Mouse (Mus musculus): Measurements from ENCODE around the gene Bbs5. TPM values are rescaled to one million over a fixed set of nuclear protein-coding genes. Genes with fewer than 3 reads are reported as not detected.

Gene Bbs5
- polyA plus RNA-seq, 1 experiment from 2014 or later = 3.9 TPM

DNA sequence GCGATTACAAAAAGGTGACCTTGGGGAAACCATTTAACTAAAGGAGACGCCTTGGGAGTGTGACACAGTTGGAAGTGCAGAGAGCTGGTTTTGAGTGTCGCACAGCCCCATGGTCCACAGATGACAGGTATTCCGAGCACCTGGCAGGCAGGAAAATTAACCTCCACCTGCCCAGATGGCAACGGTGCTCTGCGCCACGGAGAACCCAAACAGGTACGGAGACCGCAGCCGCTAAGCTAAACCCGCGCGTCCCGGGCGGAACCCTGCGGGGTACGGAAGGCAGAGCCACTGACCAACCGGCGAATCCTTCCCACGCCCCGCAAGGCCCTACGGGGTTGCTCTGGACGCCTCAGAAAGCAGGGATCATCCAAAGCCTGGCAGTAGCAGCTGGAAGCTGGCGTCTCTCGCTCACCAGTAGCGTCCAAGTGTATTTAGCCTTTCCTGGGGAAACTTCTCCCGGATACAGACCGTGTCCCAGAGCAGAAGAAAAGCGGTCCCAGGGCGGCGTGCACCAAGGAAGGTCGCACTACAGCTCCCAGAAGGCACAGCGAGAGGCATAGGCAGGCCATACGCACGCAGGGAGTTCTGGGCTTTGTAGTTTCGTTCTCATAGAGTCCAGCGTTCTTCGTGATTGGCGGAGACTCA, 66.1 kb downstream of the Bbs5 start, which contains the start of gene Fastkd1:
Gene Fastkd1 (minus strand): TSS at position 536 of the 645 bp plus-strand sequence.
- H3K9ac ChIP-seq (replicated peaks) = peak within 1 kb of the TSS; percentile 84
- peak; percentile 86 for DNase-seq
- H3K4me3 ChIP-seq (ENCODE audit: low read depth, low read length) = peak within 1 kb of the TSS; percentile 86
- no peaks in the 10 kb centered on the region for H3K27me3 ChIP-seq (ENCODE audit: insufficient read depth, low read length)
- no peaks in the 10 kb centered on the region for H3K9me3 ChIP-seq (ENCODE audit: low read length)
- peaks cover 2% of the 10 kb centered on the region; the same call in 1 of the 2 replicates for H3K4me1 ChIP-seq (ENCODE audit: insufficient read depth)
- WGBS (ENCODE audit: insufficient replicate concordance) = under 1% methylated on average over 39 of the region's 39 CpGs
- peak; percentile 99 for ATAC-seq
- H3K27ac ChIP-seq (ENCODE audit: low read depth) = peak within 1 kb of the TSS; percentile 87
- H3K4me2 ChIP-seq (ENCODE audit: low read depth, low read length) = peak within 1 kb of the TSS; percentile 99
- no peak for TF ChIP-seq EP300 (IDR thresholded peaks at IDR 0.05; ENCODE audit: low read depth)
- no peak for TF ChIP-seq CTCF (IDR thresholded peaks at IDR 0.05; ENCODE audit: low read depth)
- H3K36me3 ChIP-seq (replicated peaks; ENCODE audit: insufficient read depth, low read length) = peaks cover 5% of the 10 kb centered on the region; the same call in 1 of the 2 replicates

DNA sequence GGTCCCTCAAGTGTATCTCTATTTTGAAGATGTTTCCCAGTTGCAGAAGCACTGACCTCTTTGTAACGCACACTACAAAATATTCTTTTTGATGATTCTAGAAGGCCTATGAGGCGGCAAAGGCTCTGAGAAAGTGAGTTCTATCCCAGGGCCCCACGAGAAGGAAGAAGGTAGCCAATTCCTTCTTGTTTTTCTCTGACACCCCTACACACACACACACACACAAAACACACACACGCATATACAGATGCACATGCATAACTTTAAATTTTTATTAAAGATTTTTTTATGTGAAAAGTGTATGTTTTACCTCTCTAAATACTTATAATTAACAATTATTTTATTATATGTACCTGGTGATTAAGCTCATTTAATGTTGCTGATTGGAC, 66.6 kb downstream of the Bbs5 start:
- 22% methylated on average over 4 of the region's 4 CpGs for WGBS (ENCODE audit: insufficient replicate concordance)
- no peak for DNase-seq
- Histone ChIP-seq H3K4me3 (ENCODE audit: low read depth, low read length) (peak overlapping the region; percentile 86), H3K27ac (ENCODE audit: low read depth) (no peak overlapping the region), H3K27me3 (ENCODE audit: insufficient read depth, low read length) (no peaks in the 10 kb centered on the region), H3K9me3 (ENCODE audit: low read length) (no peaks in the 10 kb centered on the region), H3K36me3 (replicated peaks; ENCODE audit: insufficient read depth, low read length) (peaks cover 5% of the 10 kb centered on the region; the same call in 1 of the 2 replicates), H3K4me2 (ENCODE audit: low read depth, low read length) (peak overlapping the region; percentile 99), H3K9ac (replicated peaks) (no peak overlapping the region), H3K4me1 (ENCODE audit: insufficient read depth) (peaks cover 2% of the 10 kb centered on the region; the same call in 1 of the 2 replicates)
- ATAC-seq = no peak
- TF ChIP-seq CTCF (IDR thresholded peaks at IDR 0.05; ENCODE audit: low read depth) = no peak
- no peak for TF ChIP-seq EP300 (IDR thresholded peaks at IDR 0.05; ENCODE audit: low read depth)

DNA sequence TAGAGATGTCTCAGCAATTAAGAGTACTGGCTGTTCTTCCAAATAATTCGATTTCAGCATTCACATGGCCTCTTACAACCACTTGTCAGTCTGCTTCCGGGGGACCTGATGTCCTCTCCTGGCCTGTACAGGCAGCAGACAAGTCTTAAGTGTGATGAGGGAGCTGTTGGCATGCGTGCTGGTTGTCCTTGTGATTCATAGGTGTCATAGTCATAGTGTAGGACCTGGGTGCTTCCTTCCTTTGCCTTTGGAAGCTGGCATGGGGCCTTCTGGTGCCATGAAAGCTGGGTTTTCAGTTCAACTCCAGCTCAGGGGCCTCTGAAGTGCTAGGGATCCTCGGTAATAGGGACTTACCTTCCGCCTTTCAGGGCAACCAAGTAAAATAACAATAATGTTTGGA, 67.2 kb downstream of the Bbs5 start:
- Histone ChIP-seq H3K27ac (ENCODE audit: low read depth) (no peak overlapping the region), H3K4me1 (ENCODE audit: insufficient read depth) (peaks cover 2% of the 10 kb centered on the region; the same call in 1 of the 2 replicates), H3K36me3 (replicated peaks; ENCODE audit: insufficient read depth, low read length) (peaks cover 5% of the 10 kb centered on the region; the same call in 1 of the 2 replicates), H3K9me3 (ENCODE audit: low read length) (no peaks in the 10 kb centered on the region), H3K4me3 (ENCODE audit: low read depth, low read length) (no peak overlapping the region), H3K27me3 (ENCODE audit: insufficient read depth, low read length) (no peaks in the 10 kb centered on the region), H3K4me2 (ENCODE audit: low read depth, low read length) (no peak overlapping the region), H3K9ac (replicated peaks) (no peak overlapping the region)
- ATAC-seq (no peak), DNase-seq (no peak)
- no peak for TF ChIP-seq CTCF (IDR thresholded peaks at IDR 0.05; ENCODE audit: low read depth)
- no peak for TF ChIP-seq EP300 (IDR thresholded peaks at IDR 0.05; ENCODE audit: low read depth)
- 66% methylated on average over 5 of the region's 5 CpGs for WGBS (ENCODE audit: insufficient replicate concordance)

DNA sequence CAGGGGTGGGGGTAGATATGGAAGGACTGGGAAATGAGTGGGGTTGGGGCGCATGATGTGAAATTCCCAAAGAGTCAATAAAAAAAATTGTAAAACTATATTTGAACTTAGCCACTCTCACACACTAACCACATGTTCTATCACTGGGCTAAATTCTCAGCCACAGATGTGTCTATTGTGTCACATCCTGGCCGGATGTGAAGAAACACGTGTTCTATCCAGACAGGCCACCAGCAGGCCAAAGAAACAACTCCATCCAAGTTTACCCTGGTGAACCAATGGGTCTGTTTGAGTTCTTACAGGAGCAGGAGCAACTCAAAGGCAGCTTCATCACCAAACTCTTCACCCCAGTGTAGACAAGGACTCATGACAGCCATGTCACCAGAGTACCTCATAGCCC, 69.5 kb downstream of the Bbs5 start:
- Histone ChIP-seq H3K9me3 (ENCODE audit: low read length) (no peaks in the 10 kb centered on the region), H3K9ac (replicated peaks) (no peak overlapping the region), H3K27ac (ENCODE audit: low read depth) (no peak overlapping the region), H3K4me2 (ENCODE audit: low read depth, low read length) (no peak overlapping the region), H3K27me3 (ENCODE audit: insufficient read depth, low read length) (no peaks in the 10 kb centered on the region), H3K36me3 (replicated peaks; ENCODE audit: insufficient read depth, low read length) (no peaks in the 10 kb centered on the region), H3K4me1 (ENCODE audit: insufficient read depth) (peaks cover 2% of the 10 kb centered on the region; the same call in 1 of the 2 replicates), H3K4me3 (ENCODE audit: low read depth, low read length) (no peak overlapping the region)
- TF ChIP-seq CTCF (IDR thresholded peaks at IDR 0.05; ENCODE audit: low read depth) (no peak), EP300 (IDR thresholded peaks at IDR 0.05; ENCODE audit: low read depth) (no peak)
- ATAC-seq (no peak), DNase-seq (peak; percentile 26)
- WGBS (ENCODE audit: insufficient replicate concordance) = 45% methylated on average over 3 of the region's 3 CpGs

Other genes with a start within 250 kb of the Bbs5 start
- gene Lrp2, start 61.1 kb upstream of the Bbs5 start, polyA plus RNA-seq (2015; fragmentation: Nextera tagmentation; extraction: Ambion mirVana) = 0.02 and 0.05 TPM in 2 replicates
- gene Klhl41, start 22.9 kb downstream of the Bbs5 start, polyA plus RNA-seq (2015; fragmentation: Nextera tagmentation; extraction: Ambion mirVana) = 0.11 and 0.54 TPM in 2 replicates
- gene Fastkd1, start 66.3 kb downstream of the Bbs5 start, polyA plus RNA-seq (2015; fragmentation: Nextera tagmentation; extraction: Ambion mirVana) = 6.3 and 6.6 TPM in 2 replicates
- 55.8 and 59.6 TPM in 2 replicates for gene Ppig, start 75.4 kb downstream of the Bbs5 start, polyA plus RNA-seq (2015; fragmentation: Nextera tagmentation; extraction: Ambion mirVana)
- 0.29 and 0.30 TPM in 2 replicates for gene Ccdc173, start 142.4 kb downstream of the Bbs5 start, polyA plus RNA-seq (2015; fragmentation: Nextera tagmentation; extraction: Ambion mirVana)
- gene Phospho2, start 142.5 kb downstream of the Bbs5 start, polyA plus RNA-seq (2015; fragmentation: Nextera tagmentation; extraction: Ambion mirVana) = 13.0 and 13.5 TPM in 2 replicates
- 3.9 and 5.6 TPM in 2 replicates for gene Klhl23, start 174.8 kb downstream of the Bbs5 start, polyA plus RNA-seq (2015; fragmentation: Nextera tagmentation; extraction: Ambion mirVana)
- gene Ssb, start 214.4 kb downstream of the Bbs5 start, polyA plus RNA-seq (2015; fragmentation: Nextera tagmentation; extraction: Ambion mirVana) = 112 and 128 TPM in 2 replicates
- gene Mettl5, start 238.4 kb downstream of the Bbs5 start, polyA plus RNA-seq (2015; fragmentation: Nextera tagmentation; extraction: Ambion mirVana) = 27.8 and 28.7 TPM in 2 replicates

Data from liver, postnatal 0 days (tissue).